Mouse (Mus musculus) cortical plate, adult 2 months (tissue): ENCODE data around the gene Myt1. TPM values are rescaled to one million over a fixed set of nuclear protein-coding genes. Genes with fewer than 3 reads are reported as not detected.

Experiments used
- H3K27ac ChIP-seq: fragments of 200-500 bp; 2 replicates; pipeline ENCODE4 v1.5.1; 2012; ENCODE audit warnings: low read length, control low read depth, inconsistent platforms; ENCODE audit not compliant: insufficient read depth
- H3K4me1 ChIP-seq: fragments of 200-500 bp; 2 replicates; pipeline ENCODE4 v1.6.1; 2011; ENCODE audit warnings: low read length; ENCODE audit not compliant: control insufficient read depth, insufficient read depth
- H3K4me3 ChIP-seq: fragments of 200-500 bp; 2 replicates; pipeline ENCODE4 v1.5.1; 2011; ENCODE audit warnings: mild to moderate bottlenecking, low read length, control low read depth; ENCODE audit not compliant: insufficient read depth
- CTCF ChIP-seq: fragments of 200-500 bp; IDR thresholded peaks from 2 replicates; pipeline ENCODE4 v1.5.1; 2011; ENCODE audit warnings: mild to moderate bottlenecking, control low read depth, low read length; ENCODE audit not compliant: insufficient read depth; ENCODE audit errors: extremely low read depth
- POLR2A ChIP-seq: fragments of 200-500 bp; IDR thresholded peaks from 2 replicates; pipeline ENCODE4 v1.6.1; 2011; ENCODE audit warnings: mild to moderate bottlenecking, low read length, control low read depth; ENCODE audit not compliant: insufficient read depth; ENCODE audit errors: extremely low read depth
- polyA plus RNA-seq: library from polyadenylated mRNA; depleted of rRNA; stranded (reverse); fragments of >200 nt; gene quantifications from 2 replicates; pipeline ENCODE4 v1.2.3, GENCODE M21; 2012; rRNA removed

Myt1 gene
- polyA plus RNA-seq, 1 experiment: 7.0 TPM

DNA sequence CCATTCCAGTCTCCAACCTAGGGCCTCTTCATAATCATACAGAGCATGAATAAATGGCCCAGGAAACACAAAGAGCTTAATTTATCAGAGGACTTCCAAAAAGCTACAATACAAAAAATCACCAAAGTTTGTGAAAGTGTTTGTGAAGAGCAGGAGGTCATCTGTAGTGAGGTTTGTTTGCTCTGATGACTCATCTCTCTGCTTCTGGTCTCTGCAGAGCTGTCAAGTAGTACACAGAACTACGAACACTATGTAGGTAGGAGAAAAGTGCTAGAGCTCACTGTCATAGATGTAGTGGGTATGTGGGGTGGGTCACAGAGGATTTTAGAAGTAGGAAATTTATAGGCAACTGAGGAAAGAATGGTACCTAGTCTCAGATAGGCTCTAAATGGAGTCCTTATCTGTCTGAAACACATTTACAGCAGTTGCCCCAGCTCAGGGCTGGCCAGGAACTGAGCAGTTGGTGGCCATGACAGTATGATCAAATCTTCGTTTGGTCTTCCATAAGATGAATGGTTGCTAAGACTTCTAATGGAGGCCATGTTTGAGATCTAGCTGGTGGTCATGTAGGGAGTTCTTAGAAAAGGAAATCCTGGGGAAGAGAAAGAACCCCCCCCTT, 66.0 kb downstream of the Myt1 start:
- Histone ChIP-seq H3K27ac (no peak overlapping the region), H3K4me1 (no peaks in the 10 kb centered on the region), H3K4me3 (no peak overlapping the region)
- no peak for TF ChIP-seq CTCF
- no peak for TF ChIP-seq POLR2A

DNA sequence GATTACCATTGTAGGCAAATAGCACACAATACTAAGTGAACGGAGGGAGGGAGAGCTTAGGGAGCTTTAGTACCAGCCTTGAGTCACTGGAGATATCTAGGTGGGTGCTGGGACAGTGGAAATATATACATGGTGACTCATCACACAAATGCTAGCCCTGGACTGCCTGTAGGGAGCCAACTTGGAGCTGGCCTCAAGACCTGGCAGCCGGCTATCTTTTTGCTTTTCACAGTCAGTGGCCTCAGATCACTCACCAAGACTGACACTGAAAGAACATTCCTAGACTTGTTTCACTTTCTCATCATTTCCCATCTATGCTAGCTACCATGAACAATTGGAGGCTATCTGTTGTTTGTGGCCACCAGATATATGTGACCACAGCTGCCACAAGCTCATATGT, 69.6 kb downstream of the Myt1 start:
- Histone ChIP-seq H3K4me3 (no peak overlapping the region), H3K27ac (no peak overlapping the region), H3K4me1 (no peaks in the 10 kb centered on the region)
- TF ChIP-seq POLR2A (no peak), CTCF (no peak)

DNA sequence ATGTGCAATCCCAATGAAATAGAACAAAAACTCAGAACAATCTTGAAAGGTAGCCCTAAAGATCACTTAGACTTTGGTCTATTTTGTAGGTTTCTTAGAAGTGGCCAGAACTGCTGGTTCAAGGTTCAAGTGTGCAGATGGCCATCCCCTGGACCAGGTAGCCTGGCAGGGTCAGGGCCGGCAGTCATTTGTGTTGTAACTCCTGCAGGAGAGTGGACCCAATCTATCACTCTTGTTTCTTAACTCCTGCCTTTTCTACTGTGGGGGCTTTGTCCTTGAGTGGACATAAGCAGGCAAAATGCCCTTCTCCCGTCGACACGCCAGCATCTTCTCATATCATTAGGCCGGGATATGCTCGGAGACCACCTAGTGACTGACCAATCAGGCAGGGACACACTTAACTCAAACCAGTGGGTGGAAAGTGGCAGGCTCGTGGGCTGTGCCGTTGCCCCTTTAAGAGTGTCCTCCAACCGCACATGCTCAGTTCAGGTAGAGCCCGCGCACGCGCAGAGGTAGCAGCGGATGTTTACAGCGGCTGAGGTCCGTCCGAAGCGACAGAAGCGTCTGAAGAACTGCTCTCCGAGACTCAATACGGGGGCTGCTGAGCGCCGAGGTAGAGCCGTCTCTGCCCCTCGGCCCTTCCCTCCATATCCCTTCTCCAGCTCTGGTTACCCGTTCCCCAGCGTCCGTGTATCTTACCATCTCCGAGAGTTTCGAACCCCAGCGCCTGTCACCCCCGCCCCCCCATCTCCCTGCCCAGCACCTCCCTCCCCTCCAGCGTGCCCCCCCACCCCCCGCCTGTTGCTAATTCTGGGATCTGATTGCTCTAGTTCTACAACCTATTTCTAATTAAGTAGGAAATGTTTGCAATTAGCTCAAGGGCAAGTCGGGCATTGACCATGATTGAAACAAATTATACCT, 74.5 kb downstream of the Myt1 start, which contains the start of gene Pcmtd2:
Gene Pcmtd2, plus strand, starts transcription at position 483 of the 921 bp plus-strand sequence.
- peak; percentile 96 for TF ChIP-seq POLR2A
- TF ChIP-seq CTCF: no peak

DNA sequence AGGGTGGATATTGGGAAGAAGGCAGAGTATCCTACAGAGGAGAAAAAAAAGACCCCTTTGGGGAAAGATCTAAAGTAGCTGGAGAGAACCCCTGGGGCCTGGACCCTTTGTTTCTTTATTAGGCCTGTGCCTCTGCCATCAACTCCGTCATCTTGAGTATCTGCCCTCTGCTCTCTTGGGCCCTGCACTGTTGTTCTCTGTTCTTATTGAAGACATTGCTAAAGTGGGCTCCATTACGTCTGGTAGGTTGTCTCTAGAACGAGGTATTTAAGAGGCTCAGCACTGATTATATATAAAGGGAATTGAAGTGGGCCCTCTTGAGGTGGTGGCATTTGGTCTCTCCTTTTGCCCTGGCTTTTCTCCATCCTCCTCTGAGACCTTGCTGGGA, 75.2 kb downstream of the Myt1 start:
- TF ChIP-seq CTCF (no peak), POLR2A (no peak)
- Histone ChIP-seq H3K4me3 (peak overlapping the region; percentile 83), H3K27ac (peak overlapping the region; percentile 48; the same call in 1 of the 2 replicates), H3K4me1 (peaks cover 3% of the 10 kb centered on the region; the same call in 1 of the 2 replicates)

More for the DNA sequence above, 74.5 kb downstream of the Myt1 start, which contains the start of gene Pcmtd2:
- peaks cover 3% of the 10 kb centered on the region; the same call in 1 of the 2 replicates for H3K4me1 ChIP-seq
- peak within 1 kb of the TSS; percentile 85 for H3K27ac ChIP-seq
- peak within 1 kb of the TSS; percentile 83 for H3K4me3 ChIP-seq

DNA sequence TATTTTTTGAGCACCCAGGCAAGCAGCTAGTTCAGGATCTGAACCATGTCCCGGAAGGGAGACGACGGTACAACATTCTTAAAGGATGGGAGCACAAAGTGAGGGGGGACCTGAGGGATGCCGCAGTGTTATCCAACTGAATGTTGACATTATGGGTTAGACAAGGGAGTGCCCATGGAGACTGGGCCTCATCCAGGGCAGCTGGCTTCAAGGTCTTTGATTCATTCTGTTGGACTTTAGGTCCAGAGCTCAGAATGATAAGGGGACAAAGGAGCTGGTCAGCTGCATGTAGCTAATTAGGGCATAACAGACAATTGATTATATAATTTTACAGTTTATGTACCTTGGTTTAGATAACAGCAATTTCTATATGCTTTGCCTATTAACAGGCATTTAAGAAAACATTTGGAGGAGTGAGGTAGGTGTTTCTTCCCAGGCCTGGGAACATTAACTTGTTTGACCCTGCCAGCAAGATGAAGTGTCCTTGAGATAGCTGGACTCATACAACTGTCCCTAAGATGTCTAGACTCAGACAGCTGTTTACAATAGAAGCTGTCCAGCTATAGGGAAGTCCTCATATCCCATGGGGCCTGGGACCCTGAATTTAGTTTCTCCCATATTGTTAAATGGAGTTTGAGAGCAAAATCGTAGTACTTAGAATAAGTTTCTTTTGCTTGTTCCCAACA, 82.7 kb downstream of the Myt1 start:
- no peak overlapping the region for H3K27ac ChIP-seq
- H3K4me3 ChIP-seq: no peak overlapping the region
- no peaks in the 10 kb centered on the region for H3K4me1 ChIP-seq
- no peak for TF ChIP-seq CTCF
- no peak for TF ChIP-seq POLR2A

DNA sequence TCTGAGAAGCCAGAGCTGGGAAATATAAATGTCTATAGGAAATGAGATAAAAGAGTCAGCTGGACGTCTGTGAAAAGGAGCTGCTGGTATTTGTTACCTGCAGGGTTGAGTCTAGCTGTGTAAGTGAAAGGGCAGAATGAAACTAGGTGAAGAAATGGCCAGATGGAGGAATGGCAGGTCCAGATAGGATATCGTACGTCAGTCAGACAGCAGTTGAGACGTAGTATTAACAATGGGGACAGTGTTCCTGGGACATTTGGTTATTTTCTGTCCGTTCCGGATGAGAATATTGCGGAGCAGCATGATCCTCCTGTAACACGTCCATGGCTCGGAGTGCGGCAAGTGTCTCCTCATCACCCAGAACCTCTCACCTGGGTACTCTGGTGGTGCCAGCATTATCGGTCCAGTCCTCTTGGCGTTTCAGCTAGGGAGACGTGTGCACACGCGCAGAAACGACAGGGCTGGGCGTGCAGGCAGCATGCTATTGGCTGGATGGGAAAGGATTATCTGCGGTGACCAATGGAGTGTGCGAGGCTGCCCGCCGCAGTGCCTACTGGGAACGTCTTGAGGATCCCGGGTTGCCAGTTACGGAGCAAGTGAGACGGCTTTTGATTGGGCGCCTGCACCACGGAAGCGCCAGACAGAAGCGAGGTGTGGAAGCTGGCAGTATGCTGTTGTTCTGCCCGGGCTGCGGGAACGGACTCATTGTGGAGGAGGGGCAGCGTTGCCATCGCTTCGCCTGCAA, 100.8 kb downstream of the Myt1 start, which contains the start of gene Polr3k:
Gene Polr3k, plus strand, starts transcription at position 547 of the 745 bp plus-strand sequence.
- TF ChIP-seq POLR2A (peak; percentile 86), CTCF (no peak)

DNA sequence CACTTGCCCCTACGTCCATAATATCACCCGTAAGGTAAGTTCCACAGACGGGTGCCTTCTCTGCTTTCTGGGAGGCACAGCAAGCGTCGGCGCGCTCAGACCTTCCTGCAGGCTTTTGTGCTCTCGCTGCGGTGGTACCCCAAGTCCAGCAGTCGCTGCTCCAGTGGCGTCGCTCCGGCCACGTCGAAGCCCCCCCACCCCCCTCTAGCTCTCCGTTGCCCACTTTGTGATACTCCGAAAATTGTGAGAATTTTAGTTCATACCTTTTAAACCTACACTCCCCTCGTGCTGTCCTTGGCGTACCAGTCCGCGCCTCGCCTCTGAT, 101.4 kb downstream of the Myt1 start:
- Histone ChIP-seq H3K27ac (0 out of 2 replicates have a peak overlapping the region, but pooled peaks have one; percentile 13), H3K4me3 (peak overlapping the region; percentile 67), H3K4me1 (peaks cover 2% of the 10 kb centered on the region; the same call in 1 of the 2 replicates)
- TF ChIP-seq POLR2A: no peak
- no peak for TF ChIP-seq CTCF

More for the DNA sequence above, 100.8 kb downstream of the Myt1 start, which contains the start of gene Polr3k:
- H3K4me3 ChIP-seq: peak within 1 kb of the TSS; percentile 67
- peaks cover 2% of the 10 kb centered on the region; the same call in 1 of the 2 replicates for H3K4me1 ChIP-seq
- peak within 1 kb of the TSS; percentile 13; the same call in 1 of the 2 replicates for H3K27ac ChIP-seq

DNA sequence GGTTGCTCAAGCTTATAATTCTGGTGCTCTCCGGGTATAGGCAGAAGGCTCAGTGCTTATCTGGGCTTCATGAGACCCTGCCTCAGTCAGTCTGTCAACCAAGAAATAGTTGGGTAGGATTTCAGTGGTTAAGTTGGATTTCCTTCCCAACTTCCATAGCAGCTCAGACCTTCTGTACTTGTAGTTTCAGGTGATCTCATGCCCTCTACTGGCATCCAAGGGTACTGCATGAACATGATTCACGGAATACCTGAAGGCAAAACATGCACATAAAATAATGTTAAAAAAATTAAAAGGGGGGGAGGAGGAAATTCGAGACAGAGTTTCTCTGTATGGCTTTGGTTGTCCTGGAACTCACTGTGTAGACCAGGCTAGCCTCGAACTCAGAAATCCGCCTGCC, 103.8 kb downstream of the Myt1 start:
- H3K27ac ChIP-seq: no peak overlapping the region
- no peak overlapping the region for H3K4me3 ChIP-seq
- peak; percentile 78 for TF ChIP-seq CTCF
- TF ChIP-seq POLR2A: no peak
- H3K4me1 ChIP-seq: peaks cover 2% of the 10 kb centered on the region; the same call in 1 of the 2 replicates

DNA sequence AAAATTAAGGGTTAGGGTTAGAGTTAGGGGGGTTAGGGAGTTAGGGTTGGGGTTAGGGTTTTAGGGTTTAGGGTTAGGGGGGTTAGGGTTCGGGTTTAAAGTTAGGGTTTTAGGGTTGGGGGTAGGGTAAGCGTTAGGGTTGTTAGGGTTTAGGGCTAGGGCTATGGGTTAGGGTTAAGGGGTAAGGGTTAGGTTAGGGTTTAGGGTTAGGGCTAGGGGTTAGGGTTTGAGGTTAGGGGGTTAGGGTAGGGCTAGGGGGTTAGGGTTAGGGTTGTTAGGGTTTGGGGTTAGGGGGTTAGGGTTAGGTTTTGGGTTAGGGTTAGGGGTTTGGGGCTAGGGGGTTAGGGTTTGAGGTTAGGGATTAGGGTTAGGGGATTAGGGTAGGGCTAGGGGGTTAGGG, 107.9 kb downstream of the Myt1 start:
- no peak overlapping the region for H3K27ac ChIP-seq
- no peaks in the 10 kb centered on the region for H3K4me1 ChIP-seq
- H3K4me3 ChIP-seq: no peak overlapping the region
- TF ChIP-seq CTCF (no peak), POLR2A (no peak)

Other genes with a start within 250 kb of the Myt1 start
- gene Dnajc5, start 242.8 kb upstream of the Myt1 start, polyA plus RNA-seq: 167 and 177 TPM in 2 replicates
- gene Uckl1, start 178.4 kb upstream of the Myt1 start, polyA plus RNA-seq: 120 and 138 TPM in 2 replicates
- gene Prpf6, start 171.5 kb upstream of the Myt1 start, polyA plus RNA-seq: 34.7 and 35.6 TPM in 2 replicates
- gene Zfp512b, start 170.5 kb upstream of the Myt1 start, polyA plus RNA-seq: 64.1 and 76.1 TPM in 2 replicates
- gene Samd10, start 164.1 kb upstream of the Myt1 start, polyA plus RNA-seq: 38.6 and 40.9 TPM in 2 replicates
- gene Gm29797, start 106.3 kb upstream of the Myt1 start, polyA plus RNA-seq: 0.21 TPM in 1 of 2 replicates, not detected in the other
- gene Sox18, start 91.7 kb upstream of the Myt1 start, polyA plus RNA-seq: 16.8 and 21.8 TPM in 2 replicates
- 195 and 212 TPM in 2 replicates for gene Tcea2, start 83.0 kb upstream of the Myt1 start, polyA plus RNA-seq
- gene Rgs19, start 69.4 kb upstream of the Myt1 start, polyA plus RNA-seq: 55.4 and 57.0 TPM in 2 replicates
- gene Lkaaear1, start 64.9 kb upstream of the Myt1 start, polyA plus RNA-seq: not detected in 2 replicates
- gene Oprl1, start 48.3 kb upstream of the Myt1 start, polyA plus RNA-seq: 34.7 and 40.2 TPM in 2 replicates
- gene Pcmtd2, start 74.5 kb downstream of the Myt1 start, polyA plus RNA-seq: 71.9 and 78.3 TPM in 2 replicates
- gene Polr3k, start 101.0 kb downstream of the Myt1 start, polyA plus RNA-seq: 25.3 and 26.5 TPM in 2 replicates
- not detected in 2 replicates for gene Gm14496, start 227.8 kb downstream of the Myt1 start, polyA plus RNA-seq